Mouse (Mus musculus) neutrophil, adult 5-6 weeks (primary cell): Measurements from ENCODE around the gene Supt4a. TPM values are rescaled to one million over a fixed set of nuclear protein-coding genes. Genes with fewer than 3 reads are reported as not detected.
A peak's percentile ranks its signal among the peaks of the same experiment; 100 is the strongest.

Source experiments
- ATAC-seq: fragments of 151-379, 151-347 bp; 2 replicates; pipeline ENCODE4 v1.8.0; 2017; ENCODE audit warnings: mild to moderate bottlenecking, moderate TSS enrichment; ENCODE audit not compliant: insufficient number of reproducible peaks, poor library complexity, low FRiP score, severe bottlenecking; ENCODE audit errors: extremely low read depth
- total RNA-seq: library from RNA; stranded (forward); fragments of 200-1000 nt; gene quantifications from 2 replicates; pipeline ENCODE4 v1.2.3, GENCODE M21; 2017

The Supt4a gene
- total RNA-seq, 1 experiment from 2014 or later: 181 TPM

DNA sequence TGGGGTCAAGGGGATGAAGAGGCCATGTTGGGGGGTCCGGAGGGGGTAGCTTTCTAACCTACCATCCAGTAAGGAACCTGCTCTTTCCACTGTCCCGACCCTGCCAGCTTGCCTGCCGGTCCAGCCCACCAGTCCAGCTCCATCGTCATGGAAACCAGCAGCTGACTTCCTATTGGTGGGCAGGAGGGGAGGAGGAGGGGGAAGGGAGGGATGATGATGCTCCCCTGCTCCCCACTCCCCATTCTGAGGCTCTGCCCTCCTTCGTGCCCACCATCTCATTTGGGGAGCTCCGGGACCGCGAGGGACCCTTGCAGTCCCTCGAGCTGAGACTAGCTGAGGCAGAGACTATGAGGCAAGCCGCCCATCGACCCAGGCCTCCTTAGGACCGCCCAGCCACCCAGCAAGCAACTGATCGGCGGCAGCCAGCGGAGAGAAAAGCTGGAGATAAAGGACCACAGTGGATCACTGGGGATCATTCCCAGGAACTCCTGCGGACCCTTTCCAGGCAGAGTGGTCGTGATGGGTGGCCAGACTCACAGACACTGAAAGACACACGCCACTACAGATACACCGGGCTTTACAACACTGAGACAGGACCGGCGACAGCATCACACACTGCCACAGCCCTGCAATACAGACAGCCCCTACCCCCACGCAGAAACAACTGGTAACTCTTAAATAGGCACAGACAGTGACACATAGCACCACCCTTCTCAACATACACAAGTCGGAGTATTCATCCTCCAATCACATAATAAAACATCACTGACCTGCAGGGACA, 23.1 kb downstream of the Supt4a start, which contains the start of gene Tspoap1:
Gene Tspoap1 (plus strand): TSS at position 241 of the 781 bp plus-strand sequence.
- ATAC-seq: peak; percentile 1; the same call in 1 of the 2 replicates

DNA sequence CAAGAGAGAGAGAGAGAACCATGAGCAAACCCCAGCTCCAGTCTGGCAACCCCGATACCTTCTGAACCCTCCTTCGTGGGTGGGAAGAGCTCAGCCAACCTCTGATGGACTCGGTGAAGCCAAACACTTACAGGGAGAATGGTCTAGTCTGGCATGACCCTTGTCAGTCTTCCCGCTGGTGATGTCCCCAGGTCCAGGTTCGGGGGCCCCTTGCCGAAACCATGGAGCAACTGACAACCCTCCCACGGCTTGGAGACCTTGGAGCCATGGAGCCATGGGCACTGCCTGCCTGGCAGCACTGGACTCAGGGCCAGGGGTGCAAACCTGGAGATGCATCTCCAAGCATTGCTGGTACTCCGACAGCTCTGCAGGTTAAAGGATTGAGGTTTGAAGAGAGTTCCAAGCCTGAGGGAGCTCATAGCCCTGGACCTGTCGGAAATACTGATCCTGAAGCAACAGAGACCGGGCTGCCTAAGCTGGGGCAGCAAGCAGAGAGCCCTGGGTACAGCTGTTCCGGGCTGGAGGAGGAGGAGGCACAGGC, 23.9 kb downstream of the Supt4a start:
- ATAC-seq: no peak

DNA sequence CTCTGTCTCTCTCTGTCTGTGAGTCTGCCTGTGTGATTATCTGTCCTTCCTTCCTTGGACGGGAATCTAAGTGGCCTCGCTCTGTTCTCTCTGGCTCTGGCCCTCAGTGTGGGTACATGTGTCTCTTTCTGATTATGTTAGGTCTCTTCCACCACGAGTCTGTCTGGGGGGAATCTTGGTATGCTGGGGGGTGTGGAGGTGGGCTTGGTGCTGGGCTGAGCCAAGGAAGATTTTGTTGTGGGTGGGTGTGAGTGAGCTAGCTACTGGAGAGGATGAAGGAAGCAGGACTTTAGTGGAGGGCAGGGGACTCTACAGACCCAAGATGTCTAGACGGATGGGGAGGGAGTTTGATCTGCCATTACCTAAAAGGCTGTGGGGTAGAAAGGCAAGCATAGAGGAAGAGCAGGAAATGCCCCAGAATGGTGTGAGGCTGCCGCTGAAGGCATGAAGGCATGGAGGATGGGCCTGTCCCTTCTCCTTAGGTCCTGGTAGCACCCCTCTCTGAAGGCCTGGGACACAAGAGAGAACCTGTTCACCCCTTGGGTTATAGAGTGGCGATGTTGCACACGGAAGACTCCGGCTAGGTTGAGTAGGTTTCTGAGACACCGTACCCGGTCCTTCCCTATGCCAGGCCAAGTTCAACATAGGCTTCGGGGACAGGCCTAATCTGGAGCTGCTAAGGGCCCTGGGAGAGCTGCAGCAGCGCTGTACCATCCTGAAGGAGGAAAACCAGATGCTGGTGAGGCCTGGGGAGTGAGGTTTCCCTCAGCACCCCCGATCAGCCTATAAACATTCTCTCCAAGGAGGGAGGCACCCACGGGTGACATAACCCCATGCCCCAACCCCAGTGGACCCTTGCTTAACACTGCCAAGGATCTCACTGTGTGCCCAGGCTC, 24.7 kb downstream of the Supt4a start:
- ATAC-seq: no peak

DNA sequence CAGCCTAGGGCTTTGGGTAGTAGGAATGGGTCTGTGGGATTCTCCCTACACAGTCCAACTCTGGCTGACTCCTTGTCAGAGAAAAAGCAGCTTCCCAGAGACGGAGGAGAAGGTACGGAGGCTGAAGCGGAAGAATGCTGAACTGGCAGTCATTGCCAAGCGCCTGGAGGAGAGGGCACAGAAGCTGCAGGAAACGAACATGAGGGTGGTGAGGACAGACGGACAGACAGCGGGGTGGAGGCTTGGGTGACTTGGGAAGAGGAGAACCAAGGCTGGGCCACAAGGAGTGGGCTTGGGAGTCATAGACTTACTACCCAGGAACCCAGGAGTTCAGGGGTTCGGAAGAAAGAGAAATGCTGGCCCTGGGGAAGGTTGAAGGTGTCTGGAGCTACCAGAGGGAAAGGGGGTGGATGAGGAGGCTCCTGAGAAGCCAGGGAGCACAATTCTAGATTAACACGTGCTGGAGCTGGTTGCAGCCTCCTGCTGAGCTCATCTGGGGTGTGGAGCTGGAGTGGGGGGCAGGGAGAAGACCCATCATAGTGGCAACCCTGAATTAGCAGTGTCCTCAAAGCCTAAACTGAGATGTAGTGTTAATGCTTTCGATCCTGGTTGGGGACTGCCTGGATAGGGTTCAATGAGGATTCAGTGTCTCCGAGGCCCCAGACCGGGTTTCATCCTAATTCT, 25.5 kb downstream of the Supt4a start:
- no peak for ATAC-seq

DNA sequence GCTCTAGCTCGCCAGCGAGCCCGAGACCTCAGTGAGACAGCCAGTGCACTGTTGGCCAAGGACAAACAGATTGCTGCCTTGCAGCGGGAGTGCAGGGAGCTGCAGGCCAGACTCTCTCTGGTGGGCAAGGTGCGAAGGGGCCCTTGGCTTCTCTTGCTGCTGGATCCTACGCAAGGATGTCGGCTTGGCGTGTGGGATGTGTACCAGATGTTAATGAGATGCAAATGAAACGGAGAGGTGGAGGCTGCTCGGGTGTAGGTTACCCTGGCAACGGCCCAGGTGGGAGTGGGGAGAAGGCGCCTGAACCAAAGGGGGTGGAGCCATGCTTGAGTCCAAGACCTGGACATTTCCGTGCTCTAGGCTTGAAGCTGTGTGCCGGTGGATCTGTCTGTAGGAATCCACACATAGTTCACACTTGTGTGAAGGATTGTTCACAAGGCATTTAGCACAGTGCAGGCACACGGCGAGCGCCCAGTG, 26.2 kb downstream of the Supt4a start:
- ATAC-seq: no peak

DNA sequence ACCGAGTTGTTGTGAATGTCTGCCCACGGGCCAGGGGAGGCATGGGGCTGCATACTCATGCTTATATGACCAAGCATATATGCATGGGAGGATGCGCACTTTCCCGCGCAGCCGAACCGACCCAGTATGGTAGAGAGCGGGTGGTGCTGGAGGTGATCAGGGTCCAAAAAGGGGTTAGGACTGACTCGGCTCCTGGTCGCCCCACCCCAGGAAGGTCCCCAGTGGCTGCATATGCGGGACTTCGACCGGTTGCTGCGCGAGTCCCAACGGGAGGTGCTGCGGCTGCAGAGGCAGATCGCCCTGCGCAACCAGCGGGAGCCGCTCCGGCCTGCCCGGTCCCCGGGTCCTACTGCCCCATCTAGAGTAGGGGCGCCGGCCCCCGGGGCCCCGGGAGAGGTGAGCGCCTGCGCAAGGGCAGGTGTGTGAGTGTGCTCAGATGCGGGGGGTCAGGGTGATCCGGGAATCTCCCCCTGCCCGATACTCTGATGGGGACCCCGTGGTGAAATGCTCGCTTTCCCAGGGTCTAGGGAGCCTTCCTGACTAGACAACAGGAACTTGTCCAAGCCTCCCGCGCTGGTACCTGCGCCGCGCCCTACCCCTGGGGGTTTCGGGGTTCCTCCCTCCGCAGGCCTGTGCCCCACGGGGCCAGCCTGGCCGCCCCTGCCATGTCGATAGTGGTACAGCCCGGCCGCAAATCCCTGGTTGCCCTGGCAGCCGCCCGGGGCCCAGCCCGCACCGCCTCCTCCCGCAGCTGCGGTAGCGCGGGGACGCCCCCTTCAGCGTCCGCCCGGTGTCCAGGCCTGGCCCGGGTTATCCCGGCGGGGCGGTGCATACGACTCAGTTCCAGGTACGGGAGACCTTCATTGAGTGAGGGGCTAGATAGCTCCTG, 26.9 kb downstream of the Supt4a start:
- no peak for ATAC-seq

DNA sequence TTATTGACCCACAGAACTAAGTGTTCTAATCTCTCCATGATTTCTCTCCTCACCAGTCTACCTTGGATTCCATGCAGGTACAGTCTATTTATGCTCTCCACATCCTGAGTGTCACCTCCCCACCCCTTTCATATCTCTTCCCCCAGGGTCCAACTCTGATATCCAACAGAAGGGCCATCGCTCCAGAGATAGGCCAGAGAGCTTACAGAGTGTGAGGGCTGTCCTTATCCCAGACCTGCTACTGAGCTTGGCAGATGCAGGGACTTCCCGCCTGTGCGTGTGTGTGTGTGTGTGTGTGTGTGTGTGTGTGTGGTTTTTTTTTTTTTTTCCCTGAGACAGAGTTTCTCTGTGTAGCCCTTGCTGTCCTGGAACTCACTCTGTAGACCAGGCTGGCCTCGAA, 31.4 kb downstream of the Supt4a start:
- ATAC-seq: no peak

DNA sequence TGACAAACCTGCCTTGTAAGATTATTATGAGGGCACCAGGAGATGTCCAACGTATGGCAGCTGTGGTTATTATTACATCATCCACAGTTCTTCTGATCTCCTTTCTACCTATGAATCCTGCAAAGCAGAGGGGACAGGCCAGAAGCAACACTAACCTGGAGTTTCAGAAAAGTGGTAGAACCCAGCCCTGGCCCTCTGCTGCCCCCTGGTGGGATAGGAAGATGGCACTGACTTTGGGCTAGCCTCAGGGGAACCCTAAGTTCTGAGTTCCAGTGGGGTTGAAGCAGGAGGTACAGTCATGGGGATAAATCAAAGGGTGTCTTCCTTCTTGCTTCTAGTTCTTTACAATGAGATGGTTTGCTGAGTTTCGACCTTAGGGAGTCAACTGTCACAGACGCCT, 33.6 kb downstream of the Supt4a start:
- peak; percentile 77 for ATAC-seq

DNA sequence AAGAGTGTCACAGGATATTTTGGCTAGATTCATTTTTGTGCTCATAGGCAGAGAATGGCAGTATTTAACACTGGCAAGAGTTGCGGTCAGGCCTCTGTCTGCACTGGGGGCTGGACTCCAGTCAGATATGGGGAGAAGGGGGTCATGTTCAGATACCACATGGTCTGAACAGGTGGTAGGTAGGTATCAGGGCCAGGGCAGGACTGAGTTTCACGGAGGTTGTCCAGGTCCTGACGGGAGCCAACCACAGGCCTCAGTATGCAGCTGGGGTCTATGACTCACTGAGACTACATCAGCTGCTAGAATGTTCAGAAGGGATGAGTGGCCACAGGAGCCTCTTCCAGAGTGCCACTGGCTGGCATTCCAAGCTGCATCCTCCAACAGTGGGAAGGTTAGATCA, 35.0 kb downstream of the Supt4a start:
- no peak for ATAC-seq

DNA sequence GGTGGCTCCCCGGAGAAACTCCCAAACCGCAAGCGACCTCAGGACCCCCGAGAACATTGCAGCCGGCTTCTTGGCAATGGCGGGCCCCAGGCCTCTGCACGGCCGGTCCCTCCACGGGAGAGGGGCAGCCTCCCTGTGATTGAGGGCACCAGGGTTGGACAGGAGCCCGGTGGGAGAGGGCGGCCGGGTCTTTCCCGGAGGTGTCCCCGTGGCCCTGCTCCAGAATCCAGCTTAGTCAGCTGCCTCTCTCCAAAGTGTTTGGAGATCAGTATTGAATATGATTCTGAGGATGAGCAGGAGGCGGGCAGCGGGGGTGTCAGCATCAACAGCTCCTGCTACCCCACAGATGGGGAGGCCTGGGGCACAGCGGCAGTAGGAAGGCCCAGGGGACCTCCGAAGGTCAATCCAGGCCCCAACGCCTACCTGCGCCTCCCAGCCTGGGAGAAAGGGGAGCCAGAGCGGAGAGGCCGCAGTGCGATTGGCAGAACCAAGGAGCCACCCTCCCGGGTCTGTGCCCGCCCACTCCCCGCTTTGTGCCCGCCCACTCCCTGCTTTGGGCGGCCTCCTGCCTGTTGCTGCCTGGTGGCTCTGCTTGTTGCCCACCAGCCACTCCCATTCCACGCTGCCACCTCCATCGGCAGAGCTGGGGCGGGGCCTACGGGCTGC, 40.9 kb downstream of the Supt4a start:
- no peak for ATAC-seq

DNA sequence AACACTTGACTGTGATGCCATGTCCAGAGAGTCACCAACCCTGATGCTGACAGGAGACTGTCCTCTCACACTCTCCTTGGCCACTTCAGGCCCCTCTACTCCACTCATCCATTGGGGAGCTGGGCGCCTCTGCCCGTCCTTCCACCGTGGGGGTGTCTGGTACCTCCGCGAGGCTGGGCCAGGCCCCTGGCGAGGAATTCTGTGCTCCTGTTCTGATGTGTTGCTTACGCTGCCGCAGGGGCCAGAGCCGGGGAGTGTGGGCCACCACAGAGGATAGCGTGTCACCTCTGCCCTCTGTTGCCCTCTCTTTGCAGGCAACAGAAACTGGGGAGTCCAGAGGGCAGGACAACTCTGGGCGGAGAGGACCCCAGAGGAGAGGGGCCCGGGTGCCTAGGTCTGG, 41.6 kb downstream of the Supt4a start:
- ATAC-seq: no peak

DNA sequence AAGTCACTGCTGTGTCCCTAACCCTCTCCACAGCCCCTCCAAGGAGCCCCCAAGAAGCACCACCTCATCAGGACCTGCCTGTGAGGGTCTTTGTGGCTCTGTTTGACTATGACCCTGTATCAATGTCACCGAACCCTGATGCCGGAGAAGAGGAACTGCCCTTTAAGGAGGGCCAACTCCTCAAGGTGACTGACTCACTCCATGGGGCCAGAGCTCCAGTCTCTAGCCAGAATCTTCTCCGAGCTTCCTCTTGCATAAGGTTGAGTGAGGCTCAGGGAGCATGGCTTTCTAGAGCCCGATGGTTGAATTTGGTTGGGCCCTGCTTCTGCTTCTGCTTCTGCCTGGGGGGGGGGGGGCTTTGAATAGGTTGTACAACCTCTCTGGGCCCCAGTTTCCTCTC, 42.0 kb downstream of the Supt4a start:
- no peak for ATAC-seq

DNA sequence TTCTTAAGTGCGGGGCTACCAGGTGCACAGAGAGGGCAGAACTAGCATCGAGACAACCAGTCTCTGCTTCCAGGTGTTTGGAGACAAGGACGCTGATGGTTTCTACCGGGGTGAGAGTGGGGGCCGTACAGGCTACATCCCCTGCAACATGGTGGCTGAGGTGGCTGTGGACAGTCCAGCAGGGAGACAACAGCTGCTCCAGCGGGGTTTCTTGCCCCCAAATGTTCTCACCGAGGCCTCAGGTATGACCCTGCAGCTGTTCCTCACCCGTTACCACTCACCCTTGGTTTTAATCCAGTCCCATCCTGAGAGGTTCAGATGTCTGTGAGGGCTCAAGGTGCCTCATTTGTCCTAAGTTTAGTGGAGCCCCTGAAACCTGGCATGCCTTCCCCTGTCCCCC, 42.8 kb downstream of the Supt4a start:
- no peak for ATAC-seq

DNA sequence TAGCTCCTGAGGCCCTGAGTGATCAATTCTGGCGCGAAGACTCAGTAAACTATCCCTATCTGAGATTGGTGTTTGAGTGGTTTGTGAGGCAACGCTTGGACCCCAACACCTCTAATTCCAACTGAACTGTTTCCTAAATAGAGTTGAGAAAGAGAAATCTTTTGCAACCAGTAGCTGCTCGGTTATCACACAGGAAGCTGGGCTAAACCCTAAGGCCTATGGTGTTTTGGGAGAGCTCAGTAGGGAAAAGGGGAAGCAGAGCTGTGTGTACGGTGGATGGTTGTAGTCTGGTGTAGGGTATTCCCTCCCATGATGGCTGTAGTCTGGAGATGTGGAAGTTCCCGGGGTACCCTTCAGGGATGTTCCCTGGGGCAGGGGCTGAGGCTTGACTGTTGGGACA, 52.7 kb downstream of the Supt4a start:
- no peak for ATAC-seq
